Mouse (Mus musculus) CH12.LX (cell line): ENCODE data around the gene Raf1. TPM values are rescaled to one million over a fixed set of nuclear protein-coding genes. Genes with fewer than 3 reads are reported as not detected.

Experiments
- DNase-seq: peaks from one replicate; pipeline ENCODE4 v3.0.0-alpha.2; 2013; ENCODE audit errors: extremely low read depth
- H3K27ac ChIP-seq: 2 replicates; pipeline ENCODE4 v1.5.1; 2012; ENCODE audit warnings: low read depth, mild to moderate bottlenecking, control low read depth, moderate library complexity; ENCODE audit not compliant: insufficient read depth
- H3K27me3 ChIP-seq: replicated peaks from 2 replicates; pipeline ENCODE3; 2012; ENCODE audit warnings: inconsistent platforms
- H3K36me3 ChIP-seq, 2 experiments: replicated peaks in 1 of 2; 2 replicates each; pipeline versions ENCODE3 to v1.6.1; 2012; ENCODE audit warnings: inconsistent platforms in 1 of 2, low read length in 1 of 2, mild to moderate bottlenecking in 1 of 2, mixed read lengths in 1 of 2, moderate library complexity in 1 of 2; ENCODE audit not compliant: control insufficient read depth in 1 of 2, insufficient read depth in 1 of 2
- H3K4me1 ChIP-seq, 2 experiments: 2 replicates each; pipeline ENCODE4 v1.6.1; 2012; ENCODE audit warnings: inconsistent platforms in 1 of 2, moderate library complexity in 1 of 2; ENCODE audit not compliant: insufficient read depth in 2 of 2, control insufficient read depth in 1 of 2
- H3K4me2 ChIP-seq: 2 replicates; pipeline ENCODE4 v1.6.1; 2012; ENCODE audit warnings: low read depth, mild to moderate bottlenecking, control low read depth; ENCODE audit not compliant: poor library complexity, insufficient read depth, severe bottlenecking
- H3K4me3 ChIP-seq, 3 experiments: fragments of 150-350 bp in 1 of 3; sonication (generic) in 1 of 3; replicated peaks in 1 of 3; 2 replicates each; pipeline versions ENCODE3 to v1.5.1; 2011 to 2012; ENCODE audit warnings: low read depth in 2 of 3, low read length in 2 of 3, mild to moderate bottlenecking in 2 of 3, moderate library complexity in 2 of 3, control low read depth in 1 of 3, improper control_type of control experiment in 1 of 3, inconsistent platforms in 1 of 3, mixed read lengths in 1 of 3; ENCODE audit not compliant: poor library complexity in 1 of 3
- H3K79me2 ChIP-seq: replicated peaks from 2 replicates; pipeline ENCODE4 v1.6.1; 2012; ENCODE audit warnings: mild to moderate bottlenecking, moderate library complexity; ENCODE audit not compliant: control insufficient read depth, poor library complexity, insufficient read depth, severe bottlenecking; ENCODE audit errors: extremely low read depth
- H3K9ac ChIP-seq: 2 replicates; pipeline ENCODE4 v1.6.1; 2012; ENCODE audit warnings: low read depth, mild to moderate bottlenecking, control low read depth, moderate library complexity; ENCODE audit not compliant: insufficient read depth
- H3K9me3 ChIP-seq: replicated peaks from 2 replicates; pipeline ENCODE3; 2012; ENCODE audit warnings: low read length, inconsistent platforms, mixed read lengths
- BHLHE40 ChIP-seq: IDR thresholded peaks from 2 replicates; pipeline ENCODE4 v1.6.1; 2011; ENCODE audit warnings: mild to moderate bottlenecking, low read depth, low read length, improper control_type of control experiment
- CHD1 ChIP-seq: IDR thresholded peaks from 2 replicates; pipeline ENCODE4 v1.6.1; 2012; ENCODE audit warnings: low read depth, low read length, improper control_type of control experiment, inconsistent platforms
- CHD2 ChIP-seq: IDR thresholded peaks from 2 replicates; pipeline ENCODE4 v1.6.1; 2011; ENCODE audit warnings: low read length, improper control_type of control experiment
- CTCF ChIP-seq, 2 experiments: IDR thresholded peaks in 1 of 2; conservative IDR thresholded peaks in 1 of 2; 2 replicates each; pipeline ENCODE4 v1.5.1; 2011 to 2012; ENCODE audit warnings: low read depth in 2 of 2, low read length in 2 of 2, improper control_type of control experiment in 1 of 2, inconsistent platforms in 1 of 2, mild to moderate bottlenecking in 1 of 2, moderate library complexity in 1 of 2
- E2F4 ChIP-seq: IDR thresholded peaks from 2 replicates; pipeline ENCODE4 v1.6.1; 2011; ENCODE audit warnings: low read depth, low read length, improper control_type of control experiment; ENCODE audit not compliant: insufficient replicate concordance
- ELF1 ChIP-seq: IDR thresholded peaks from 2 replicates; pipeline ENCODE4 v1.6.1; 2014; ENCODE audit warnings: low read depth, mild to moderate bottlenecking, inconsistent platforms, low read length, improper control_type of control experiment
- EP300 ChIP-seq: IDR thresholded peaks from 2 replicates; pipeline ENCODE4 v1.6.1; 2011; ENCODE audit warnings: low read length, improper control_type of control experiment
- ETS1 ChIP-seq: conservative IDR thresholded peaks from 2 replicates; pipeline ENCODE4 v1.6.1; 2012; ENCODE audit warnings: low read depth, mild to moderate bottlenecking, inconsistent platforms, low read length, improper control_type of control experiment, moderate library complexity
- GABPA ChIP-seq: IDR thresholded peaks from 2 replicates; pipeline ENCODE4 v1.6.1; 2012; ENCODE audit warnings: low read depth, low read length, improper control_type of control experiment, inconsistent platforms; ENCODE audit not compliant: insufficient replicate concordance
- HCFC1 ChIP-seq: IDR thresholded peaks from 2 replicates; pipeline ENCODE4 v1.6.1; 2012; ENCODE audit warnings: low read depth, mild to moderate bottlenecking, inconsistent platforms, low read length, improper control_type of control experiment
- IRF4 ChIP-seq: IDR thresholded peaks from 2 replicates; pipeline ENCODE4 v1.6.1; 2014; ENCODE audit warnings: low read depth, mild to moderate bottlenecking, inconsistent platforms, low read length, improper control_type of control experiment
- JUN ChIP-seq: IDR thresholded peaks from 2 replicates; pipeline ENCODE4 v1.6.1; 2011; ENCODE audit warnings: low read depth, mild to moderate bottlenecking, low read length, improper control_type of control experiment, moderate library complexity; ENCODE audit not compliant: insufficient read depth
- JUND ChIP-seq: conservative IDR thresholded peaks from 2 replicates; pipeline ENCODE4 v1.6.1; 2011; ENCODE audit warnings: low read depth, low read length, improper control_type of control experiment
- KAT2A ChIP-seq: IDR thresholded peaks from 2 replicates; pipeline ENCODE4 v1.6.1; 2012; ENCODE audit warnings: low read length, improper control_type of control experiment, inconsistent platforms; ENCODE audit not compliant: insufficient replicate concordance
- MAFK ChIP-seq: IDR thresholded peaks from 2 replicates; pipeline ENCODE4 v1.6.1; 2011; ENCODE audit warnings: low read length, improper control_type of control experiment; ENCODE audit not compliant: insufficient replicate concordance
- MAX ChIP-seq: IDR thresholded peaks from 2 replicates; pipeline ENCODE4 v1.6.1; 2011; ENCODE audit warnings: low read length, improper control_type of control experiment
- MAZ ChIP-seq: IDR thresholded peaks from 2 replicates; pipeline ENCODE4 v1.6.1; 2012; ENCODE audit warnings: low read depth, mild to moderate bottlenecking, inconsistent platforms, low read length, improper control_type of control experiment, moderate library complexity
- MEF2A ChIP-seq: IDR thresholded peaks from 2 replicates; pipeline ENCODE4 v1.6.1; 2014; ENCODE audit warnings: low read depth, mild to moderate bottlenecking, inconsistent platforms, low read length, improper control_type of control experiment, borderline replicate concordance
- MXI1 ChIP-seq: IDR thresholded peaks from 2 replicates; pipeline ENCODE4 v1.6.1; 2011; ENCODE audit warnings: mild to moderate bottlenecking, low read depth, low read length, improper control_type of control experiment
- MYC ChIP-seq: IDR thresholded peaks from 2 replicates; pipeline ENCODE4 v1.6.1; 2011; ENCODE audit warnings: low read depth, mild to moderate bottlenecking, improper control_type of control experiment, low read length
- NELFE ChIP-seq: IDR thresholded peaks from 2 replicates; pipeline ENCODE4 v1.6.1; 2011; ENCODE audit warnings: low read depth, low read length, improper control_type of control experiment
- NRF1 ChIP-seq: IDR thresholded peaks from 2 replicates; pipeline ENCODE4 v1.6.1; 2014; ENCODE audit warnings: low read depth, mild to moderate bottlenecking, inconsistent platforms, low read length, improper control_type of control experiment, moderate library complexity
- PAX5 ChIP-seq: IDR thresholded peaks from 2 replicates; pipeline ENCODE4 v1.6.1; 2012; ENCODE audit warnings: low read length, inconsistent platforms, mixed read lengths
- POLR2A ChIP-seq: IDR thresholded peaks from 2 replicates; pipeline ENCODE4 v1.6.1; 2011; ENCODE audit warnings: low read depth, mild to moderate bottlenecking, improper control_type of control experiment, low read length
- POLR2AphosphoS2 ChIP-seq: IDR thresholded peaks from 2 replicates; pipeline ENCODE4 v1.6.1; 2011; ENCODE audit warnings: low read depth, low read length, improper control_type of control experiment
- RAD21 ChIP-seq: IDR thresholded peaks from 2 replicates; pipeline ENCODE4 v1.6.1; 2011; ENCODE audit warnings: low read depth, mild to moderate bottlenecking, low read length, improper control_type of control experiment, moderate library complexity
- RCOR1 ChIP-seq: conservative IDR thresholded peaks from 2 replicates; pipeline ENCODE4 v1.6.1; 2012; ENCODE audit warnings: low read depth, mild to moderate bottlenecking, inconsistent platforms, low read length, improper control_type of control experiment
- SIN3A ChIP-seq: IDR thresholded peaks from 2 replicates; pipeline ENCODE4 v1.6.1; 2012; ENCODE audit warnings: low read length, improper control_type of control experiment, inconsistent platforms
- SMC3 ChIP-seq: IDR thresholded peaks from 2 replicates; pipeline ENCODE4 v1.6.1; 2011; ENCODE audit warnings: low read depth, low read length, improper control_type of control experiment
- TBP ChIP-seq: conservative IDR thresholded peaks from 2 replicates; pipeline ENCODE4 v1.6.1; 2011; ENCODE audit warnings: low read depth, low read length, improper control_type of control experiment
- TCF12 ChIP-seq: IDR thresholded peaks from 2 replicates; pipeline ENCODE4 v1.6.1; 2014; ENCODE audit warnings: low read depth, mild to moderate bottlenecking, inconsistent platforms, low read length, improper control_type of control experiment
- UBTF ChIP-seq: IDR thresholded peaks from 2 replicates; pipeline ENCODE4 v1.6.1; 2012; ENCODE audit warnings: low read depth, mild to moderate bottlenecking, inconsistent platforms, low read length, improper control_type of control experiment, moderate library complexity
- USF1 ChIP-seq: IDR thresholded peaks from 2 replicates; pipeline ENCODE4 v1.6.1; 2014; ENCODE audit warnings: low read depth, mild to moderate bottlenecking, inconsistent platforms, low read length, improper control_type of control experiment
- USF2 ChIP-seq: conservative IDR thresholded peaks from 2 replicates; pipeline ENCODE4 v1.6.1; 2011; ENCODE audit warnings: low read depth, low read length, improper control_type of control experiment
- ZC3H11A ChIP-seq: IDR thresholded peaks from 2 replicates; pipeline ENCODE4 v1.6.1; 2012; ENCODE audit warnings: low read depth, mild to moderate bottlenecking, inconsistent platforms, low read length, improper control_type of control experiment
- ZKSCAN1 ChIP-seq: IDR thresholded peaks from 2 replicates; pipeline ENCODE4 v1.6.1; 2012; ENCODE audit warnings: low read depth, inconsistent platforms, low read length, improper control_type of control experiment, borderline replicate concordance
- ZMIZ1 ChIP-seq: IDR thresholded peaks from 2 replicates; pipeline ENCODE4 v1.6.1; 2012; ENCODE audit warnings: low read depth, mild to moderate bottlenecking, inconsistent platforms, low read length, improper control_type of control experiment
- ZNF384 ChIP-seq: IDR thresholded peaks from 2 replicates; pipeline ENCODE4 v1.6.1; 2012; ENCODE audit warnings: low read depth, low read length, improper control_type of control experiment, inconsistent platforms
- dilution Hi-C: fragments of 300-500 bp; cut with MboI; formaldehyde crosslinking; loops from 2 replicates; pipeline ENCODE4 v1.14.3; 2020; ENCODE audit warnings: low sequenced_read_pairs; ENCODE audit not compliant: extremely low pct_unique_long_range_greater_than_20kb, extremely low pct_ligation_motif_present
- in situ Hi-C: fragments of 300-500 bp; cut with MboI; formaldehyde crosslinking; loops from 3 replicates; pipeline ENCODE4 v1.14.3; 2019; ENCODE audit warnings: low sequenced_read_pairs, low pct_ligation_motif_present, low pct_unique_long_range_greater_than_20kb, mixed read lengths
- polyA plus RNA-seq: library from polyadenylated mRNA; unstranded; fragments of >175 nt; gene quantifications from 2 replicates; pipeline ENCODE4 v1.2.1, GENCODE M21; 2012; ENCODE audit warnings: low read depth; ENCODE audit not compliant: insufficient read length
- total RNA-seq, 2 experiments: library from RNA; depleted of rRNA; stranded (reverse); fragments of 300-350 nt in 1 of 2; fragments of >200 nt in 1 of 2; gene quantifications; 2 replicates each; pipeline ENCODE4 v1.2.3; 2012 to 2014

Gene Raf1
- total and polyA plus RNA-seq, 3 experiments, result 53.5 to 79.2 (median 59.8) TPM

DNA sequence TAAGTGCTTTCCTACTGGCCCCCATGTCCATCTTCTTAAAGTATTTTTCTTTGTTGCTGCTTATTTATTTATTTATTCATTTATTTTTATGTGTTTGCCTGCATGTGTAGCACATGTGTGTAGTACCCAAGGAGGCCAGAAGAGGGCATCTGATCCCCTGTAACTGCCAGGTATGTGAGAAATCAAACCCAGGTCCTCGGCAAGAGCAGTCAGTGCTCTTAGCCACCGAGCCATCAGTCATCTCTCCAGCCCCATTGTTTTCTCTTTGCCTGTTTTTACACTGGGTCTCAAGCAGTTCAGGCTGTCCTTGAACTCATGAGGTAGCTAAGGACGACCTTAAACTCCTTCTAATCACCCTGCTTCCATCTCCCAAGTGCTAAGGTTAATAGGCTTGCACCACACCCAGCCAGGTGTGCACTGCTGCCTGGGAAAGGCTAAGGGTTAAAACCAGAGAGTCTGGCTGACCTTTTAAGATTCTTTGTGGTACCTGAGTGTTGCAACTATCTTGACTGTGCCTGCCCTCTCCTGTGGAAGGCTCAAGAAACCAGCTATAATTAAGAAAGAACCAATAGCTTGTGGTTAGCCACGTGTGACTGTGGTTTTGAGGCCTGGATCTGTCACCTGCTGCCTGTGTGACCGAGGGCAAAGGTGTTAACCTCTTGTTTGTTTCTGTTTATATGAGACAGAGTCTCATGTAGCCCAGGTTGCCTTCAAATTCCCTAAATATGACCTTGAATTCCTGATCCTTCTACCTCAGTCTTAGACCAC lies 16.7 kb upstream of the Raf1 start:
- Histone ChIP-seq H3K4me2 (no peak overlapping the region), H3K9me3 (no peaks in the 10 kb centered on the region), H3K4me1 (peaks cover 16 to 26% of the 10 kb centered on the region in 2 experiments), H3K36me3 (no peaks in the 10 kb centered on the region), H3K4me3 (no peak overlapping the region), H3K27ac (no peak overlapping the region), H3K79me2 (no peaks in the 10 kb centered on the region), H3K27me3 (no peaks in the 10 kb centered on the region), H3K9ac (no peak overlapping the region)
- DNase-seq, result no peak
- dilution Hi-C loops (no loop called here), in situ Hi-C loops (no loop called here)
- TF ChIP-seq HCFC1 (no peak), SIN3A (no peak), MAX (peak; percentile 78), CTCF (conservative IDR thresholded peaks at IDR 0.05 in 1 of 2, IDR thresholded peaks at IDR 0.05 in 1 of 2; ENCODE audit: low read depth in 2 of 2, low read length in 2 of 2) (peak; percentile 14 to 48; a peak in 2 of 4 replicates), UBTF (no peak), GABPA (no peak), JUND (no peak), ZC3H11A (no peak), NRF1 (no peak), IRF4 (0 out of 2 replicates have a peak, but pooled peaks have one; percentile 6), ELF1 (no peak), ZMIZ1 (no peak), USF2 (no peak), ETS1 (no peak), USF1 (no peak), E2F4 (no peak), MAZ (no peak), ZNF384 (no peak), MYC (peak; percentile 75), SMC3 (peak; percentile 11; the same call in 1 of the 2 replicates), KAT2A (no peak), RCOR1 (no peak; the same call in 1 of the 2 replicates), POLR2AphosphoS2 (no peak), PAX5 (no peak), MAFK (no peak), MXI1 (no peak), CHD1 (no peak), POLR2A (no peak), TBP (no peak), CHD2 (no peak), ZKSCAN1 (no peak), TCF12 (peak; percentile 26; the same call in 1 of the 2 replicates), EP300 (0 out of 2 replicates have a peak, but pooled peaks have one; percentile 3), RAD21 (peak; percentile 6), NELFE (no peak), BHLHE40 (peak; percentile 95), MEF2A (no peak), JUN (no peak)
